Mouse (Mus musculus): ENCODE data around the gene Bnip2.

DNA sequence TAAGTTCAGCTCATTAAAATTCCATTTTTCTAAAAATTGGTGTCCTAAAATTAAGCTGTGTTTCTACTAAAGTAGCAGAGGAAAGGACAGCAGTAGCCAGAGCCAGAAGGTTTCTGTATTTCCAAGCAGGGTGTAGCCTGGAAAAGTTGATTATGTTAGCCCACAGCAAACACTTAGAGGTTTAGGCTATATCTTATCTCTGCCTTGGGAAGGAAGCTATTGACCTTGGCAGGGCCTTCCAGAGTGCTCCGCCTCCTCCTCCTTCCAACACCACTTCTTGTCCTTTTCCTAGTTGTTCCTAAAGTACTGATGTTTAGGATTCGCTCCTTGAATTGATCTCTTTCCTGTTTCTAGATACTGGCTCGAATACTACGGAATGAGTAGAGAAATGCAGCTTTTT, 32.8 kb downstream of the Bnip2 start:
- no peak for TF ChIP-seq CTCF (IDR thresholded peaks at IDR 0.05; ENCODE audit: low read depth)
- TF ChIP-seq EP300 (optimal IDR thresholded peaks at IDR 0.05): no peak

All from stomach, postnatal 0 days (tissue).